In genomic region chr4:139821491-139822160, GRCm38 (mm10) we compare ENCODE assay signal across 9 mouse cellular contexts. TPM values are rescaled to one million over a fixed set of nuclear protein-coding genes. Genes with fewer than 3 reads are reported as not detected.
DNase-seq lines count a peak whose midpoint lies in the region; ATAC-seq and TF ChIP-seq lines count a peak whose summit lies in the region.
"Had no signal": no experiment of that assay in that cellular context is flagged by ENCODE, and none has a peak within 500 bp of the region (broad histone marks: within the 10 kb centered on the region; RNA-seq: fewer than 3 reads in every experiment).

No protein-coding gene starts in this region.

- DNase-seq in cerebellum, postnatal 10 days, result peak; percentile 51 to 53
- no peak for DNase-seq in cerebellum, adult 9-11 months
- no peak for DNase-seq in ES-E14 (ENCODE audit: low read depth, low spot score)
- DNase-seq in limb, embryonic 14.5 days (ENCODE audit: low spot score), result no peak
- DNase-seq in spleen, postnatal 4 days (ENCODE audit: low spot score in 2 of 2), result no peak
- DNase-seq in left cerebral cortex, postnatal 14 days (ENCODE audit: low spot score in 2 of 2), result no peak

- intact Hi-C loops in left cerebral cortex, postnatal 14 days (cut with DNase I), result no loop called here

- H3K9me3 ChIP-seq in ES-E14 (ENCODE audit: control insufficient read depth, insufficient read depth, low read depth, low read length), result no peaks in the 10 kb centered on the region
- H3K9me3 ChIP-seq in heart, embryonic 16.5 days (replicated peaks; ENCODE audit: control insufficient read depth, low read length), result no peaks in the 10 kb centered on the region
- H3K9me3 ChIP-seq in limb, embryonic 14.5 days (ENCODE audit: control insufficient read depth, low read length), result no peaks in the 10 kb centered on the region
- no peaks in the 10 kb centered on the region for H3K9me3 ChIP-seq in stomach, embryonic 16.5 days (replicated peaks; ENCODE audit: control insufficient read depth, low read length)
- H3K9me3 ChIP-seq: megakaryocyte, embryonic 14.5 days had no signal

- H3K4me2 ChIP-seq in heart, embryonic 16.5 days (ENCODE audit: low read depth, low read length), result peak overlapping the region; percentile 48
- peak overlapping the region; percentile 41 for H3K4me2 ChIP-seq in limb, embryonic 14.5 days (replicated peaks; ENCODE audit: low read depth, low read length, severe bottlenecking)
- H3K4me2 ChIP-seq in stomach, embryonic 16.5 days (ENCODE audit: low read depth, low read length), result peak overlapping the region; percentile 41; the same call in 1 of the 2 replicates

- WGBS in heart, embryonic 16.5 days, result 1% methylated on average over 65 of the region's 65 CpGs
- WGBS in limb, embryonic 14.5 days, result under 1% methylated on average over 63 of the region's 65 CpGs
- WGBS in stomach, embryonic 16.5 days, result under 1% methylated on average over 65 of the region's 65 CpGs

- H3K36me3 ChIP-seq in ES-E14 (ENCODE audit: control insufficient read depth, insufficient read depth, low read length, poor library complexity, severe bottlenecking), result no peaks in the 10 kb centered on the region
- H3K36me3 ChIP-seq in heart, embryonic 16.5 days (ENCODE audit: control insufficient read depth, insufficient read depth), result no peaks in the 10 kb centered on the region
- no peaks in the 10 kb centered on the region for H3K36me3 ChIP-seq in limb, embryonic 14.5 days (ENCODE audit: control insufficient read depth, insufficient read depth, low read length)
- no peaks in the 10 kb centered on the region for H3K36me3 ChIP-seq in stomach, embryonic 16.5 days (ENCODE audit: control insufficient read depth, insufficient read depth, low read length)

- no peak overlapping the region for H3K27ac ChIP-seq in ES-E14 (ENCODE audit: insufficient read depth, low read depth, low read length, poor library complexity, severe bottlenecking)
- H3K27ac ChIP-seq in heart, embryonic 16.5 days (ENCODE audit: low read length), result no peak overlapping the region
- no peak overlapping the region for H3K27ac ChIP-seq in limb, embryonic 14.5 days (replicated peaks; ENCODE audit: low read depth, low read length)
- no peak overlapping the region for H3K27ac ChIP-seq in stomach, embryonic 16.5 days (ENCODE audit: low read length)

- TF ChIP-seq POLR2A in limb, embryonic 14.5 days (IDR thresholded peaks at IDR 0.05; ENCODE audit: borderline replicate concordance, extremely low read depth, insufficient read depth, insufficient read length), result no peak

- peaks cover 96% of the 10 kb centered on the region for H3K27me3 ChIP-seq in heart, embryonic 16.5 days (ENCODE audit: control insufficient read depth, insufficient read depth, low read length)
- H3K27me3 ChIP-seq in limb, embryonic 14.5 days (ENCODE audit: control insufficient read depth, insufficient read depth, low read length), result peaks cover 96% of the 10 kb centered on the region
- peaks cover 95% of the 10 kb centered on the region for H3K27me3 ChIP-seq in stomach, embryonic 16.5 days (ENCODE audit: control insufficient read depth, insufficient read depth, low read length)

- ATAC-seq in heart, embryonic 16.5 days (replicated peaks; ENCODE audit: extremely low read depth, insufficient read depth, low FRiP score), result no peak
- ATAC-seq in limb, embryonic 14.5 days (ENCODE audit: low FRiP score, low read depth), result peak; percentile 10; the same call in 1 of the 2 replicates
- ATAC-seq in stomach, embryonic 16.5 days (ENCODE audit: insufficient read depth, low FRiP score), result peak; percentile 53

- no peak overlapping the region for H3K9ac ChIP-seq in ES-E14 (ENCODE audit: insufficient read depth, low read depth, low read length, poor library complexity, severe bottlenecking)
- H3K9ac ChIP-seq in heart, embryonic 16.5 days (ENCODE audit: low read length), result no peak overlapping the region
- peak overlapping the region; percentile 21; the same call in 1 of the 2 replicates for H3K9ac ChIP-seq in limb, embryonic 14.5 days (ENCODE audit: low read depth, low read length, severe bottlenecking)
- no peak overlapping the region; the same call in 1 of the 2 replicates for H3K9ac ChIP-seq in stomach, embryonic 16.5 days (ENCODE audit: low read length)

- H3K4me1 ChIP-seq in ES-E14 (ENCODE audit: control insufficient read depth in 2 of 2, insufficient read depth in 2 of 2, low read length in 2 of 2, poor library complexity in 1 of 2), result peaks cover 0 to 11% of the 10 kb centered on the region in 2 experiments; a peak in 2 of 4 replicates
- H3K4me1 ChIP-seq in heart, embryonic 16.5 days (ENCODE audit: control insufficient read depth, insufficient read depth, low read length), result peaks cover 8% of the 10 kb centered on the region; the same call in 1 of the 2 replicates
- H3K4me1 ChIP-seq in limb, embryonic 14.5 days (ENCODE audit: control insufficient read depth, insufficient read depth, low read length), result peaks cover 3% of the 10 kb centered on the region; the same call in 1 of the 2 replicates
- peaks cover 5% of the 10 kb centered on the region; the same call in 1 of the 2 replicates for H3K4me1 ChIP-seq in stomach, embryonic 16.5 days (ENCODE audit: control insufficient read depth, insufficient read depth, low read length)
- H3K4me1 ChIP-seq: megakaryocyte, embryonic 14.5 days had no signal

- in situ Hi-C loops in ES-E14 (cut with MboI; ENCODE audit: low sequenced_read_pairs in 2 of 2, unreplicated experiment in 2 of 2), result no loop called here

- peak overlapping the region; percentile 4; a peak in 2 of 4 replicates for H3K4me3 ChIP-seq in ES-E14 (ENCODE audit: insufficient read depth in 1 of 2, low read depth in 1 of 2, low read length in 2 of 2, poor library complexity in 1 of 2, severe bottlenecking in 1 of 2)
- H3K4me3 ChIP-seq in heart, embryonic 16.5 days (ENCODE audit: low read length), result peak overlapping the region; percentile 35
- peak overlapping the region; percentile 29 for H3K4me3 ChIP-seq in limb, embryonic 14.5 days (replicated peaks; ENCODE audit: low read length)
- H3K4me3 ChIP-seq in stomach, embryonic 16.5 days (replicated peaks; ENCODE audit: low read length), result peak overlapping the region; percentile 30
- H3K4me3 ChIP-seq: megakaryocyte, embryonic 14.5 days had no signal

TF ChIP-seq in ES-E14, 5 proteins besides CTCF, POLR2A, EP300 and RAD21:
- TF ChIP-seq MAFK (IDR thresholded peaks at IDR 0.05; ENCODE audit: insufficient read depth, low read depth, low read length), result no peak

RNA-seq across cellular contexts. Expression of gene Pax7, which starts 11.7 kb away (rescaled TPM):
- 0.09 and 0.21 TPM in 2 replicates for total RNA-seq in ES-E14 (2012; rRNA removed)
- not detected in 2 replicates for polyA plus RNA-seq in heart, embryonic 16.5 days (2015; fragmentation: Nextera tagmentation; extraction: Ambion mirVana)
- 4.7 and 7.0 TPM in 2 replicates for polyA plus RNA-seq in limb, embryonic 14.5 days (2012; rRNA removed)
- polyA plus RNA-seq in limb, embryonic 14.5 days (2014; fragmentation: Nextera tagmentation; extraction: Ambion mirVana), result 1.0 and 1.9 TPM in 2 replicates
- polyA plus RNA-seq in stomach, embryonic 16.5 days (2015; fragmentation: Nextera tagmentation; extraction: Ambion mirVana), result 0.08 TPM in 1 of 2 replicates, not detected in the other
- total RNA-seq in left cerebral cortex, postnatal 14 days (2021), result not detected

Comparison
In these comparisons a context has a peak if more than half of its experiments do, and no peak if none do; other contexts are left out.
1. DNase-seq: peak in cerebellum, postnatal 10 days (2 of 2); none in cerebellum, adult 9-11 months (single experiment), ES-E14 (single experiment), limb, embryonic 14.5 days (single experiment), spleen, postnatal 4 days (0 of 2) and left cerebral cortex, postnatal 14 days (0 of 2).
2. Peak in every context shown above with its lines, with median percentiles within 50 percentile points of each other: H3K4me3 ChIP-seq and H3K4me2 ChIP-seq.